Mouse (Mus musculus) lung, adult 2 months (tissue): Measurements from ENCODE around the gene Nxpe3. TPM values are rescaled to one million over a fixed set of nuclear protein-coding genes. Genes with fewer than 3 reads are reported as not detected.
A peak's percentile ranks its signal among the peaks of the same experiment; 100 is the strongest.

Experiments used
- DNase-seq: peaks from one replicate; pipeline ENCODE4 v3.0.0; 2022
- H3K4me1 ChIP-seq: fragments of 200-500 bp; 2 replicates; pipeline ENCODE4 v1.6.1; 2011; ENCODE audit warnings: low read length; ENCODE audit not compliant: control insufficient read depth, insufficient read depth
- H3K4me3 ChIP-seq: fragments of 200-500 bp; replicated peaks from 2 replicates; pipeline ENCODE3; 2011; ENCODE audit warnings: low read depth, mild to moderate bottlenecking, control low read depth, low read length; ENCODE audit errors: extremely low read depth
- CTCF ChIP-seq: fragments of 200-500 bp; IDR thresholded peaks from 2 replicates; pipeline ENCODE4 v1.5.1; 2011; ENCODE audit warnings: mild to moderate bottlenecking, low read length, control low read depth; ENCODE audit not compliant: insufficient read depth
- POLR2A ChIP-seq: fragments of 200-500 bp; IDR thresholded peaks from 2 replicates; pipeline ENCODE4 v1.6.1; 2011; ENCODE audit warnings: low read depth, mild to moderate bottlenecking, control low read depth, low read length, borderline replicate concordance; ENCODE audit errors: extremely low read depth
- WGBS: fragments of 180-500 bp; shearing (Covaris S2); methylation state at CpG from one replicate; pipeline ENCODE4 v1.1.7; 2018; 5-methylcytosine and 5-hydroxymethylcytosine counted together
- polyA plus RNA-seq: library from polyadenylated mRNA; depleted of rRNA; stranded (reverse); fragments of >200 nt; gene quantifications from 2 replicates; pipeline ENCODE4 v1.2.3, GENCODE M21; 2012

Gene Nxpe3
- polyA plus RNA-seq, 1 experiment = 2.9 TPM

GRCm38 (mm10) chr16:55892484-55892883 lies 2.6 kb downstream of the Nxpe3 start:
- Histone ChIP-seq H3K4me3 (no peak overlapping the region), H3K4me1 (peaks cover 11% of the 10 kb centered on the region; the same call in 1 of the 2 replicates)
- WGBS = 56% methylated on average over 7 of the region's 7 CpGs
- TF ChIP-seq CTCF = no peak
- no peak for TF ChIP-seq POLR2A
- no peak for DNase-seq

- DNase-seq = no peak
- 87% methylated on average over 7 of the region's 7 CpGs for WGBS
- no peak for TF ChIP-seq POLR2A
- no peak for TF ChIP-seq CTCF
These were observed 3.7 kb downstream of the Nxpe3 start for GRCm38 (mm10) chr16:55891346-55891745.

GRCm38 (mm10) chr16:55890346-55891136 lies 4.5 kb downstream of the Nxpe3 start:
- WGBS = 69% methylated on average over 19 of the region's 19 CpGs

More at GRCm38 (mm10) chr16:55891346-55891745, 3.7 kb downstream of the Nxpe3 start:
- Histone ChIP-seq H3K4me3 (no peak overlapping the region), H3K4me1 (peaks cover 11% of the 10 kb centered on the region; the same call in 1 of the 2 replicates)

GRCm38 (mm10) chr16:55889451-55889850 lies 5.6 kb downstream of the Nxpe3 start:
- Histone ChIP-seq H3K4me1 (peaks cover 7% of the 10 kb centered on the region; the same call in 1 of the 2 replicates), H3K4me3 (no peak overlapping the region)
- WGBS = 89% methylated on average over 3 of the region's 3 CpGs
- TF ChIP-seq POLR2A (no peak), CTCF (no peak)
- DNase-seq = no peak

More at GRCm38 (mm10) chr16:55890346-55891136, 4.5 kb downstream of the Nxpe3 start:
- no peak for TF ChIP-seq CTCF
- no peak for TF ChIP-seq POLR2A
- Histone ChIP-seq H3K4me1 (peaks cover 9% of the 10 kb centered on the region; the same call in 1 of the 2 replicates), H3K4me3 (no peak overlapping the region)
- no peak for DNase-seq

DNA sequence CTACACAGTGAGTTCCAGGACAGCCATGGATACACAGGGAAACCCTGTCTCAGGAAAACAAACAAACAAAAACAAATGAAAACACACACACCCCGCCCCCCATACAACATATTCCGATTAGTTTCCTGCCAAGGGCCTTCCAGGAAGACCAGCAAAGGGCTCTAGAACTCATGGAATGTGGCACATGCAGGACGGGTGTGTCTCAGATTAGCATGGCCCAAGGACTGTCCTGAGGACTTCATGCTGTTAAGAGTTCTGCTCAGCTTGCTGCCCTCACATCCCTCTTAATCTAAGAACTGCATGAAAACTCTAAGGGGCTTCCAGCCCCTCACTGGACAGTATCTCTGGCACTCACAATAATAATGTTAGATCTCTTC lies 6.5 kb downstream of the Nxpe3 start:
- Histone ChIP-seq H3K4me1 (peaks cover 4% of the 10 kb centered on the region; the same call in 1 of the 2 replicates), H3K4me3 (no peak overlapping the region)
- DNase-seq = no peak
- TF ChIP-seq POLR2A = no peak
- no peak for TF ChIP-seq CTCF
- WGBS = 38% methylated on average over 3 of the region's 3 CpGs

GRCm38 (mm10) chr16:55887814-55888583 lies 7.1 kb downstream of the Nxpe3 start:
- no peak for DNase-seq
- no peak overlapping the region for H3K4me3 ChIP-seq
- TF ChIP-seq POLR2A (no peak), CTCF (peak; percentile 35; the same call in 1 of the 2 replicates)
- 46% methylated on average over 7 of the region's 7 CpGs for WGBS
- H3K4me1 ChIP-seq = peaks cover 4% of the 10 kb centered on the region; the same call in 1 of the 2 replicates

GRCm38 (mm10) chr16:55884246-55884645 lies 10.8 kb downstream of the Nxpe3 start:
- WGBS = 88% methylated on average over 11 of the region's 11 CpGs
- no peak overlapping the region for H3K4me3 ChIP-seq
- no peak for DNase-seq
- peaks cover 4% of the 10 kb centered on the region; the same call in 1 of the 2 replicates for H3K4me1 ChIP-seq
- TF ChIP-seq POLR2A = no peak
- no peak for TF ChIP-seq CTCF

- DNase-seq = no peak
- Histone ChIP-seq H3K4me3 (no peak overlapping the region), H3K4me1 (no peaks in the 10 kb centered on the region; the same call in 1 of the 2 replicates)
- no peak for TF ChIP-seq CTCF
- no peak for TF ChIP-seq POLR2A
- whole genome bisulfite sequencing = 47% methylated on average over 6 of the region's 6 CpGs
These were observed 19.1 kb downstream of the Nxpe3 start for GRCm38 (mm10) chr16:55876025-55876424.

DNA sequence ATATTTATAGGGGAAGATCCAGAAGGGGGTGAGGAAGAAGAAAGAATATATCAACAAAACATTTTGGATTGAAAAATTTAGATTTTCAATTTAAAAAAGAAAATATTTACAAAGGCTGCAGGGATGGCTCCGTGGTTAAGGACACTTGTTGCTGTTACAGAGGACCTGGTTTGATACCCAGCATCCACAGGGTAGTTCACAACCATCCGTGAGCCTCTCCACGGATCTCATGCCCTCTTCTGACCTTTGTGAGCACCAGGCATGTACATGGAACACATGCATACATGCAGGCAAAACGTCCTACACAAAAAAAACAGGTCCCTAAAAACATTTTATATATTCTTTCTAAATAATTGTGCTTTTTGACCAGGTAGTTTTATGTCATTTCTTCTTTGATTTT lies 31.3 kb downstream of the Nxpe3 start:
- WGBS = 57% methylated on average over 4 of the region's 4 CpGs
- TF ChIP-seq POLR2A = no peak
- TF ChIP-seq CTCF = no peak

More for the DNA sequence above, 31.3 kb downstream of the Nxpe3 start:
- no peak for DNase-seq
- no peak overlapping the region for H3K4me3 ChIP-seq
- no peaks in the 10 kb centered on the region for H3K4me1 ChIP-seq
